Mouse (Mus musculus): Measurements from ENCODE around the gene Ftcd. TPM values are rescaled to one million over a fixed set of nuclear protein-coding genes. Genes with fewer than 3 reads are reported as not detected.

Ftcd gene
- total and polyA plus RNA-seq, 2 experiments from 2014 or later = not detected

- 91% methylated on average over 5 of the region's 5 CpGs for WGBS
- Histone ChIP-seq H3K9me3 (ENCODE audit: low read length) (no peaks in the 10 kb centered on the region), H3K4me3 (ENCODE audit: low read length) (no peak overlapping the region), H3K27ac (no peak overlapping the region), H3K9ac (replicated peaks; ENCODE audit: low read length) (no peak overlapping the region), H3K36me3 (ENCODE audit: insufficient read depth, low read length) (no peaks in the 10 kb centered on the region), H3K4me1 (ENCODE audit: insufficient read depth, low read length) (no peaks in the 10 kb centered on the region), H3K4me2 (ENCODE audit: low read depth, low read length) (no peak overlapping the region), H3K27me3 (ENCODE audit: insufficient read depth, low read length) (no peaks in the 10 kb centered on the region)
- DNase-seq (ENCODE audit: low spot score) (no peak), ATAC-seq (no peak)
- TF ChIP-seq CTCF (IDR thresholded peaks at IDR 0.05; ENCODE audit: low read depth) = no peak
These were observed 52.3 kb downstream of the Ftcd start for GRCm38 (mm10) chr10:76627714-76628113.

GRCm38 (mm10) chr10:76630657-76631056 is 55.2 kb downstream of the Ftcd start:
- Histone ChIP-seq H3K27me3 (ENCODE audit: insufficient read depth, low read length) (no peaks in the 10 kb centered on the region), H3K9me3 (ENCODE audit: low read length) (no peaks in the 10 kb centered on the region), H3K27ac (no peak overlapping the region), H3K36me3 (ENCODE audit: insufficient read depth, low read length) (no peaks in the 10 kb centered on the region), H3K4me3 (ENCODE audit: low read length) (no peak overlapping the region), H3K4me2 (ENCODE audit: low read depth, low read length) (no peak overlapping the region), H3K9ac (replicated peaks; ENCODE audit: low read length) (no peak overlapping the region), H3K4me1 (ENCODE audit: insufficient read depth, low read length) (no peaks in the 10 kb centered on the region)
- no peak for TF ChIP-seq CTCF (IDR thresholded peaks at IDR 0.05; ENCODE audit: low read depth)
- ATAC-seq = no peak
- no peak for DNase-seq (ENCODE audit: low spot score)
- 100% methylated on average over 1 of the region's 1 CpGs for WGBS

- Histone ChIP-seq H3K9ac (replicated peaks; ENCODE audit: low read length) (no peak overlapping the region), H3K36me3 (ENCODE audit: insufficient read depth, low read length) (no peaks in the 10 kb centered on the region), H3K4me3 (ENCODE audit: low read length) (no peak overlapping the region), H3K9me3 (ENCODE audit: low read length) (no peaks in the 10 kb centered on the region), H3K27ac (no peak overlapping the region), H3K4me2 (ENCODE audit: low read depth, low read length) (no peak overlapping the region), H3K27me3 (ENCODE audit: insufficient read depth, low read length) (no peaks in the 10 kb centered on the region), H3K4me1 (ENCODE audit: insufficient read depth, low read length) (no peaks in the 10 kb centered on the region)
- 86% methylated on average over 8 of the region's 8 CpGs for WGBS
- ATAC-seq (no peak), DNase-seq (ENCODE audit: low spot score) (no peak)
- TF ChIP-seq CTCF (IDR thresholded peaks at IDR 0.05; ENCODE audit: low read depth) = no peak
These were observed 57.2 kb downstream of the Ftcd start for GRCm38 (mm10) chr10:76632630-76633029.

- WGBS = 51% methylated on average over 7 of the region's 7 CpGs
- H3K4me1 ChIP-seq (ENCODE audit: insufficient read depth, low read length) = no peaks in the 10 kb centered on the region
These were observed 58.7 kb downstream of the Ftcd start for GRCm38 (mm10) chr10:76634094-76634571.

GRCm38 (mm10) chr10:76634584-76634983 is 59.1 kb downstream of the Ftcd start:
- TF ChIP-seq CTCF (IDR thresholded peaks at IDR 0.05; ENCODE audit: low read depth) = no peak

More at GRCm38 (mm10) chr10:76634094-76634571, 58.7 kb downstream of the Ftcd start:
- Histone ChIP-seq H3K4me2 (ENCODE audit: low read depth, low read length) (no peak overlapping the region), H3K4me3 (ENCODE audit: low read length) (no peak overlapping the region), H3K36me3 (ENCODE audit: insufficient read depth, low read length) (no peaks in the 10 kb centered on the region), H3K9me3 (ENCODE audit: low read length) (no peaks in the 10 kb centered on the region), H3K9ac (replicated peaks; ENCODE audit: low read length) (no peak overlapping the region), H3K27me3 (ENCODE audit: insufficient read depth, low read length) (no peaks in the 10 kb centered on the region), H3K27ac (no peak overlapping the region)
- ATAC-seq (no peak), DNase-seq (ENCODE audit: low spot score) (no peak)
- TF ChIP-seq CTCF (IDR thresholded peaks at IDR 0.05; ENCODE audit: low read depth) = no peak

GRCm38 (mm10) chr10:76636026-76636425 is 60.6 kb downstream of the Ftcd start:
- WGBS = 67% methylated on average over 3 of the region's 3 CpGs
- Histone ChIP-seq H3K9me3 (ENCODE audit: low read length) (no peaks in the 10 kb centered on the region), H3K27me3 (ENCODE audit: insufficient read depth, low read length) (no peaks in the 10 kb centered on the region), H3K36me3 (ENCODE audit: insufficient read depth, low read length) (no peaks in the 10 kb centered on the region), H3K9ac (replicated peaks; ENCODE audit: low read length) (no peak overlapping the region), H3K4me3 (ENCODE audit: low read length) (no peak overlapping the region), H3K4me2 (ENCODE audit: low read depth, low read length) (no peak overlapping the region), H3K27ac (no peak overlapping the region), H3K4me1 (ENCODE audit: insufficient read depth, low read length) (no peaks in the 10 kb centered on the region)
- TF ChIP-seq CTCF (IDR thresholded peaks at IDR 0.05; ENCODE audit: low read depth) = no peak
- DNase-seq (ENCODE audit: low spot score) (no peak), ATAC-seq (no peak)

More at GRCm38 (mm10) chr10:76634584-76634983, 59.1 kb downstream of the Ftcd start:
- H3K27ac ChIP-seq = no peak overlapping the region
- no peaks in the 10 kb centered on the region for H3K27me3 ChIP-seq (ENCODE audit: insufficient read depth, low read length)
- WGBS = 89% methylated on average over 5 of the region's 5 CpGs
- no peak overlapping the region for H3K4me2 ChIP-seq (ENCODE audit: low read depth, low read length)
- no peaks in the 10 kb centered on the region for H3K4me1 ChIP-seq (ENCODE audit: insufficient read depth, low read length)
- DNase-seq (ENCODE audit: low spot score) (no peak), ATAC-seq (no peak)
- no peak overlapping the region for H3K9ac ChIP-seq (replicated peaks; ENCODE audit: low read length)
- no peak overlapping the region for H3K4me3 ChIP-seq (ENCODE audit: low read length)
- no peaks in the 10 kb centered on the region for H3K36me3 ChIP-seq (ENCODE audit: insufficient read depth, low read length)
- no peaks in the 10 kb centered on the region for H3K9me3 ChIP-seq (ENCODE audit: low read length)

GRCm38 (mm10) chr10:76636601-76637000 is 61.2 kb downstream of the Ftcd start:
- no peak overlapping the region for H3K4me3 ChIP-seq (ENCODE audit: low read length)
- H3K27me3 ChIP-seq (ENCODE audit: insufficient read depth, low read length) = no peaks in the 10 kb centered on the region
- WGBS = 88% methylated on average over 4 of the region's 4 CpGs
- TF ChIP-seq CTCF (IDR thresholded peaks at IDR 0.05; ENCODE audit: low read depth) = no peak
- no peaks in the 10 kb centered on the region for H3K4me1 ChIP-seq (ENCODE audit: insufficient read depth, low read length)
- no peak for DNase-seq (ENCODE audit: low spot score)
- no peak overlapping the region for H3K9ac ChIP-seq (replicated peaks; ENCODE audit: low read length)
- no peaks in the 10 kb centered on the region for H3K9me3 ChIP-seq (ENCODE audit: low read length)
- H3K36me3 ChIP-seq (ENCODE audit: insufficient read depth, low read length) = no peaks in the 10 kb centered on the region
- no peak for ATAC-seq
- no peak overlapping the region for H3K4me2 ChIP-seq (ENCODE audit: low read depth, low read length)
- no peak overlapping the region for H3K27ac ChIP-seq

Other genes with a start within 250 kb of the Ftcd start
- gene Dip2a, start 230.4 kb upstream of the Ftcd start, total RNA-seq (2014; rRNA removed) = 54.3 and 65.2 TPM in 2 replicates
- 12.6 TPM in 2 replicates for gene Dip2a, start 230.4 kb upstream of the Ftcd start, polyA plus RNA-seq (2015; fragmentation: Nextera tagmentation; extraction: Ambion mirVana)
- not detected in 2 replicates for gene AC141477.1, start 135.2 kb upstream of the Ftcd start, total RNA-seq (2014; rRNA removed)
- not detected in 2 replicates for gene AC141477.1, start 135.2 kb upstream of the Ftcd start, polyA plus RNA-seq (2015; fragmentation: Nextera tagmentation; extraction: Ambion mirVana)
- gene Pcnt, start 132.9 kb upstream of the Ftcd start, total RNA-seq (2014; rRNA removed) = 9.7 and 10.1 TPM in 2 replicates
- gene Pcnt, start 132.9 kb upstream of the Ftcd start, polyA plus RNA-seq (2015; fragmentation: Nextera tagmentation; extraction: Ambion mirVana) = 4.8 and 5.4 TPM in 2 replicates
- gene 2610028H24Rik, start 126.6 kb upstream of the Ftcd start, total RNA-seq (2014; rRNA removed) = not detected in 2 replicates
- not detected in 2 replicates for gene 2610028H24Rik, start 126.6 kb upstream of the Ftcd start, polyA plus RNA-seq (2015; fragmentation: Nextera tagmentation; extraction: Ambion mirVana)
- gene Mcm3ap, start 106.7 kb upstream of the Ftcd start, total RNA-seq (2014; rRNA removed) = 28.8 and 29.1 TPM in 2 replicates
- gene Mcm3ap, start 106.7 kb upstream of the Ftcd start, polyA plus RNA-seq (2015; fragmentation: Nextera tagmentation; extraction: Ambion mirVana) = 49.0 and 55.7 TPM in 2 replicates
- gene Ybey, start 106.5 kb upstream of the Ftcd start, total RNA-seq (2014; rRNA removed) = 4.6 and 4.7 TPM in 2 replicates
- 4.1 and 4.2 TPM in 2 replicates for gene Ybey, start 106.5 kb upstream of the Ftcd start, polyA plus RNA-seq (2015; fragmentation: Nextera tagmentation; extraction: Ambion mirVana)
- gene Lss, start 44.1 kb upstream of the Ftcd start, total RNA-seq (2014; rRNA removed) = 55.1 and 68.1 TPM in 2 replicates
- 33.5 and 38.0 TPM in 2 replicates for gene Lss, start 44.1 kb upstream of the Ftcd start, polyA plus RNA-seq (2015; fragmentation: Nextera tagmentation; extraction: Ambion mirVana)
- gene Spatc1l, start 13.4 kb upstream of the Ftcd start, total RNA-seq (2014; rRNA removed) = not detected in 2 replicates
- gene Spatc1l, start 13.4 kb upstream of the Ftcd start, polyA plus RNA-seq (2015; fragmentation: Nextera tagmentation; extraction: Ambion mirVana) = not detected in 2 replicates
- gene Col6a2, start 48.0 kb downstream of the Ftcd start, total RNA-seq (2014; rRNA removed) = 30.3 and 37.8 TPM in 2 replicates
- 20.3 and 22.2 TPM in 2 replicates for gene Col6a2, start 48.0 kb downstream of the Ftcd start, polyA plus RNA-seq (2015; fragmentation: Nextera tagmentation; extraction: Ambion mirVana)
- gene Col6a1, start 150.5 kb downstream of the Ftcd start, total RNA-seq (2014; rRNA removed) = 33.5 and 39.0 TPM in 2 replicates
- gene Col6a1, start 150.5 kb downstream of the Ftcd start, polyA plus RNA-seq (2015; fragmentation: Nextera tagmentation; extraction: Ambion mirVana) = 23.2 and 27.0 TPM in 2 replicates